Mouse (Mus musculus) cerebellum, adult 2 months (tissue): Measurements from ENCODE around the gene Hdac7.

Experiments used
- CTCF ChIP-seq: fragments of 200-500 bp; IDR thresholded peaks from 2 replicates; pipeline ENCODE4 v1.5.1; 2011; ENCODE audit warnings: low read depth, mild to moderate bottlenecking, control low read depth, low read length, moderate library complexity, borderline replicate concordance; ENCODE audit not compliant: insufficient read depth
- POLR2A ChIP-seq: fragments of 200-500 bp; IDR thresholded peaks from 2 replicates; pipeline ENCODE4 v1.6.1; 2011; ENCODE audit warnings: low read length, control low read depth, borderline replicate concordance; ENCODE audit not compliant: insufficient read depth

GRCm38 (mm10) chr15:97782749-97783105 is 61.6 kb downstream of the Hdac7 start:
- TF ChIP-seq CTCF (peak; percentile 46), POLR2A (no peak)
